Mouse (Mus musculus) lung, postnatal 10 days (tissue): Measurements from ENCODE around the gene Prss21.
A peak's percentile ranks its signal among the peaks of the same experiment; 100 is the strongest.

Source experiments
- DNase-seq: peaks from one replicate; pipeline ENCODE4 v3.0.0; 2021

Gene Prss21

GRCm38 (mm10) chr17:23867756-23868155 is at the start of gene Prss21:
TSS of gene Prss21 (plus strand) at chr17:23868056.
- no peak for DNase-seq

DNA sequence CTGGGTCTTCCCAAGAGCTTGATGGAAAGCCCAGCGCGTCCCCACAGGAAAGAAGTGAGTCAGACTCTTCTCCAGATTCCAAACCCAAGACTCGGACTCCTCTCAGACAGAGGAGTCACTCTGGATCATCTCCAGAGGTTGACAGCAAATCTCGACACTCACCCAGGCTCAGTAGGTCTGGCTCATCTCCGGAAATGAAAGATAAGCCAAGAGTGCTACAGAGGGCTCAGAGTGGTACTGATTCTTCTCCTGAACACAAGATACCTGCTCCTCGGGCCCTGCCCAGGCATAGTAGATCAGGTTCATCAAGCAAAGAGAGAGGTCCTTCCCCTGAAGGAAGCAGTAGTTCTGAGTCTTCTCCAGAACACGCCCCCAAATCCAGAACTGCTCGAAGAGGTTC is 49.3 kb upstream of the Prss21 start:
- DNase-seq: no peak

DNA sequence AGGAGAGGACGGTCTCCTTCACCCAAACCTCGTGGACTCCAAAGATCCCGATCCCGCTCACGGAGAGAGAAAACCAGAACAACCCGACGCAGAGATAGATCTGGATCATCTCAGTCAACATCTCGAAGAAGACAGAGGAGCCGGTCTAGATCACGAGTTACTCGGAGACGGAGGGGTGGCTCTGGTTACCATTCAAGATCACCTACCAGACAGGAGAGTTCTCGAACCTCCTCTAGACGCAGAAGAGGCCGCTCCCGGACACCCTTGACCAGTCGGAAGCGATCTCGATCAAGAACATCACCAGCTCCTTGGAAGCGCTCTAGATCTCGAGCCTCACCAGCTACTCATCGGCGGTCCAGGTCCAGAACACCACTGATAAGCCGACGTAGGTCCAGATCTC is 48.6 kb upstream of the Prss21 start:
- DNase-seq: no peak

GRCm38 (mm10) chr17:23820731-23821130 is 47.1 kb upstream of the Prss21 start:
- DNase-seq: no peak

- DNase-seq: no peak
Observed at GRCm38 (mm10) chr17:23822094-23822493, 45.8 kb upstream of the Prss21 start.

DNA sequence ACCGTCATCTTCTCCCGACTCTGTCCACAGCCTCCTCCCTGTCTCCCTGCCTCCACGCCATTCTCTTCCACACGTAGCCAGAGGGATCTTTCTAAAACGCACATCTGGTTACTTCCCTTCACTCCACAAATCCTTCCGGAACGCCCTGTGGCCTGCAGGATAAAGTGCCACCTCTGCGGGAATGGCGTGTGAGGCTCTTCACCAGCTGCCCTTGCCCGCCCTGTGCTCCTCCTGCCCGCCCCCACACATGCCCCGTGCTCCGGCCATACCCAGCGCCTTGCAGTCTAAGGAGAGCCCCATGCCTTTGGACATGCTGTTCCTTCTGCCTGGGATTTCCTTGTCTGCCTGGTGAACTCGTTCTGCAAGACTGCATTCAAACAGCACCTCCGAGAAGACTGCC is 44.8 kb upstream of the Prss21 start:
- no peak for DNase-seq

DNA sequence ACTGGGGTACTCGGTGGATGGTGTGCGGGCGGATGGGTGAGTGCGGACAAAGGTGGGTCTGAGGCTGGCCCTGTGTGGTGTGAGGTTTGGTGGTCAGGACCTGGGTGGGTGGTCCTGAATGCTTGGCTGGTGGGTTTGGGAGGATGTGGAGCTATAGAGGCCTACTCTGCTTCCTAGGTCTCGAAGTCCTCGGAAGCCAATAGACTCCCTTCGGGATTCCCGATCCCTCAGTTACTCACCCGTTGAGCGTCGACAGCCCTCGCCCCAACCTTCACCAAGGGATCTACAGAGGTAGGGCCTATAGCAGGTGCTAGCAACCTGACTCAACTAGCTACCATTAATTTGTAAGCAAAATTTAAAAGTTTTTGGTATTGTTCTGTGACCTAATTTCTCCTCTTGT is 44.2 kb upstream of the Prss21 start:
- no peak for DNase-seq

DNA sequence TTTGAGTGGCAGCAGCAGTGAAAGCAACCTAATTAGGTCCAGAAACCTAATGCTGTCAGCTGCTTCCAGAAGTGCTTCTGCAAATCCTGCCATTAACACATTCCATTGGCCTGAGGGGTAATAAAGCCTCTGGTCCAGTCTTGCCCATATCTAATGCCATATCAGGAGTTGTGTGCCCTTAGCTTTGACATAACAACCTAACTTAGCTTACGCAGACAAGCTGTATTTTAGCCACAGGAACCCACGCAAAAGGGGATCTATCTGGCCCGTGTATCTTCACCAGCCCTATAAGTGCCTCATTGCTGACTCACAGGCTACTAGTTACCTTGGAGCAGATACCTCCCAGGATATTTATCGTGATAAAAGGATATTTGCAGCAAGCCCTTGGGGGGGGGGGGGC is 42.3 kb upstream of the Prss21 start:
- no peak for DNase-seq

DNA sequence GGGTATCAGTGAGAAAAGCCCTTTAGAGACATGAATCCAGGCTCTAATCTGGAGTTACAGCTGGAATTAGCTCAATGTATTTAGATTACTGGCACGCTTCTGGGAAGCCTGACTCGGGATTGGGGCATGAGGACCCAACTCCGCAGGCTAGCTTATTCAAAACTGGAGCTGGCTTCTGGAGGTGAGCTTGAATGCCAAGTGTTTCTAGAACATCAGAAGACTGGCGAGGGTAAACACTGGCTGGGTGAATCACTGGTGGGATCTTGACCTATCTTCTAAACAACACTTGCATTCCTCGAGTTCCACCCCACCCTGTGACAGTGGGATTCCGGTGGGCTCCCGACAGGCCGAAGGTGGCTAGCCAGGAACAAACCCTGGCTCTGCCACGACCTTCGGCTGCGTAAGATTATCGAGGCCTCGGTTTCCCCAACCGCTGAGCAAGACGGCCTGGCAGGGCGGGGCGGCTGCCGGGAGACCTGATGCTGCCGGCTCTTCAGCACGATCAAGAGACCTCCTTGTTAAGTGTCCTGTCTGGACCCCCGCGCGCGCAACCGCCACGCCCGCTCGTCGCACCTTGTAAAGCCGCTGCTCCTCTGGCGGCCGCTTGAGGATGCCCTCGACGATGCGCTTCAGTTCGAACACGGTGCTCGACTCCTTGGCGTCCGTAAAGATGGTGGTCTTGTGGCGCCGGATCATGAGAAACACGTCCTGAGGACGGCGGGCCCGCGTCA is 39.4 kb upstream of the Prss21 start:
- peak; percentile 64 for DNase-seq

DNA sequence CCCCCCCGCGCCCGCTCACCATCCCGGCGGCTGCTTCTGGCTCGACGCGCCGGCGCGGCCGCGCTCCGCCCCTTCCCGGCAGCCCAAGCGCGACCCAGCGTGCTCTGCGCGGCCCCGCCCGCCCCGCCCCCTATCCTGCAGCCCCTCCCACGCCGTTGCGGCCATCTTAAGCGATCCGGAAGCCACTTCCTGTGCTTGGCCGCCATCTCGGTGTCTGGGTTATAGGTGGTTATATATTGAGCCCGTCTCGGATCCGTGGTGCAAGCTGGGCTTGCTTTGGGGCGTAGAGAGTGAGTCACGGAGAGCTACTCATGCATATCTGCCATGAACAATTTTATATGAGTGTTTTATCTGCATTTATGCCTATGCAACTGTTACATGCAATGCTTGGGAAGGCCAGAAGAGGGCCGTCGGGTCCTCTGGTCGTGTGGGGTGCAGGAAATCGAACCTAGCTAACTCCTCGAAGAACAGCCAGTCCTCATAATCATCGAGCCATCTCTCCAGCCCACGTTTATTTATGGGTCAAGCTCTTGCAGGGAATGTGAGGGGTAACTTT is 38.7 kb upstream of the Prss21 start, which contains the start of gene Elob:
Gene Elob (minus strand): TSS at position 73 of the 556 bp plus-strand sequence.
- DNase-seq: peak; percentile 88

DNA sequence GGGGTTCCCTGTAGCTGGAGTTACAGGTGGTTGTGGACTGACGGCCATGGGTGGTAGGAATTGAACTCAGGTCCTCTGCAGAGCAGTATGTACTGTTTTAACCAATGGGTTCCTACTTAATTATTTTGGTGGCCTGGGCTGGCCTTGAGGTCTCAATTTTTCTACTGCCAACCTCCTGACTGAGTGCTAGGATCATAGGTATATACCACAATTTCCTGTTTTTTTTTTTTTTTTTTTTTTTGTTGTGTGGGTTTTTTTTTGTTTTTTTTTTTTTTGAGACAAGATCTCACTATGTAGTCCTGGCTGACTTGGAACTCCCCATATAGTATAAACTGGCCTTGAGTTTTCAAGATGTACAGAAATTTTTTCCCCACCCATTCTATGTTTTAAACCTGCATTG is 36.7 kb upstream of the Prss21 start:
- no peak for DNase-seq

GRCm38 (mm10) chr17:23836006-23836575 is 31.8 kb upstream of the Prss21 start, which contains the start of gene Prss33:
TSS of gene Prss33 (minus strand) at chr17:23836056.
- no peak for DNase-seq

DNA sequence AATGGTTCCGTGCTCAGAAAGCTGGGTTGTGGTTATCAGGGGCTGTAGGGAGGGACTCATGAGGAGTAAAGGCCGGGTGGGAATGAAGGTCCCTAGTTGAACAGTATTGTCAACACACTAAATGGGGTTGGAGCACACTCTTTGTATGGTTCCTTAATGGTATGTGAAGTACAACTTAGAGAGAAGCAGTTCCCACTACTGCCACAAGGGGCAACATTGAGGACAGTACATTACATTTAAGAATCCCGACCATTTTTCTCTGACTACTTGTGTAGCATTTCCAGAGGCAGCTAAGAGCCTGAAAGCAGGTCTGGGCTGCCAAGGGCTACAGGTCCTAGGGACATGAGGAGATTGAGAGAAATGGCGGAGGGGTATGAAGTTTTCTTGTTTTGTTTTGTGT is 26.7 kb upstream of the Prss21 start:
- DNase-seq: peak; percentile 75

DNA sequence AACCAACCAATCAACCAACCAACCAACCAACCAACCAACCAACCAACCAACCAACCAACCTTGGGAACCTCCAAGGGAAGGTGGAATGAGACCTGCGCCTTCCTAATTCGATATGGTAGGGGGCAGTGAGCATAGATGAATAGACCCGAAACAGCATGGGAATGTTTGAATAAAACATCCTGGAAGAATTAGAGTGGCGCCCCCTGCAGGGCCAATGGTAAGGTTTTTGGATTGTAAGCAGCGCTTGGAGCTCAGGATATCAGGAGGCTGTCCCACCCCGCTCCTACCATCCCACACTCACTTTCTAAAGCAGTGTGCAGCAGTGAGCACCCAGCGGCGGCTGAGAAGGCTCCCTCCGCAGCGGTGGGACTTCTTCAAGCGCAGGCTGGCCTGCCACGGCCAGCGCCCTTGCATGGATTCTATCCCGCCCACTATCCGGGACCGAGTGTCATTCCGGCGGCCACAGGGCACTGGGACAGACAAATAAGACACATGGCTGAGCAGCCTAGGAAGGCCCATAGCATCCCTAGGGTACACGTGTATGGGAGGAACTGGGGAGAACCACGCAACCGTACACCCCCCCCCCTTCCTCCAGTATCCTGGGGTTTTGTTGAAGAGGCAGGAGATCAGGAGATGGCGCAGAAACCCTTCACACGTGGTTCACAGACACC is 24.6 kb upstream of the Prss21 start:
- no peak for DNase-seq

GRCm38 (mm10) chr17:23843812-23844273 is 24.0 kb upstream of the Prss21 start, which contains the start of the genes Prss32 and Prss41:
TSS of gene Prss32 (plus strand) at chr17:23843855.
TSS of gene Prss41 (minus strand) at chr17:23844172.
- DNase-seq: peak; percentile 71

DNA sequence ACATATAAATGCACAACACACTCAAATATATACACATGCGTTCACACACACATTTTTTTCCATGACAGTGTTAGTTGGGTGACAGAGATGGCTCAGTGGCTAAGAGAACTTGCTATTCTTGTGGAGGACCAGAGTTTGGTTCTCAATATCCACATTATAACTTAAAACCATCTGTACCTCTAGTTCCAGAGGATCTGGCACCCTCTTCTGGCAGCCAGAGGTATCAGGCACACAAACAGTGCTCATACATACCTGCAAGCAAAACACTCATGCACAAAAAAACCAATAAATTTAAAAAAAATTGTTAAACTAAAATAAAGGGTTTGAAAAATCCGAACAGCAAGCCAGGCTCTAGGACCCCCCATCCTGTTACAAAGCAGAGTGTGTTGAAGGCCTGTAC is 17.8 kb upstream of the Prss21 start:
- no peak for DNase-seq

DNA sequence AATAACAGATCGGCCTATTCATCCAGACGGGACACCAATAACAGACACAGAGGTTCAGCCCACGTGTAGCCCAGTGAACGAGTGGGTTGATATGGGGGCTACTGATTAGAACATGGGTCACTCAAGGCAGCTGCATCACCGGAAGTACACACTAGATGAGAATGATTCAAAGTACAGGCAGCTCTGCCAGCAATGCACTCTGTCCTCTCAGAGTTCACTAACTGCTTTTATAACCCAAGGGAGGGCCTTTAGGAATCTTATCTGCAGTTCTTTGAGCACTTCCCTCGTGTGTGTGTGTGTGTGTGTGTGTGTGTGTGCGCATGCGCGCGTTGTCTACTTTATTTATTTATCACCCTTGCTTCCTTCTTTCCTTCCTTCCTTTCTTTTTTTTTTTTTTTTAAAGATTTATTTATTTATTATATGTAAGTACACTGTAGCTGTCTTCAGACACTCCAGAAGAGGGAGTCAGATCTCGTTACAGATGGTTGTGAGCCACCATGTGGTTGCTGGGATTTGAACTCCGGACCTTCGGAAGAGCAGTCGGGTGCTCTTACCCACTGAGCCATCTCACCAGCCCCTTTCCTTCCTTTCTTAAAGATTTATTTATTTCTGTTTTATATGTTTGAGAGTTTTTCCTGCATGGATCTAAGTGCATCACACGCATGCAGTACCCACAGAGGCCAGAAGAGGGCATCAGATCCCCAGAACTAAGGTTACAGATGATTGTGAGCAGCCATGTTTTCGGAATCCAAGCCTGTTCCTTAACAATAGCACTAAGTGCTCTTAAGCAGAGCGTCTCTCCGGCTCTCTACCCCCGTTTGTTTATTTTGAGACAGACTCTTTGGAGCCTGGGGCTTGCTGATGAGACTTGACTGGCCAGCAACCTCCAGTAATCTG is 16.8 kb upstream of the Prss21 start:
- DNase-seq: peak; percentile 83

- DNase-seq: peak; percentile 75
Observed at GRCm38 (mm10) chr17:23853292-23853691, 14.6 kb upstream of the Prss21 start.

- no peak for DNase-seq
Observed at GRCm38 (mm10) chr17:23854229-23854765, 13.6 kb upstream of the Prss21 start.

DNA sequence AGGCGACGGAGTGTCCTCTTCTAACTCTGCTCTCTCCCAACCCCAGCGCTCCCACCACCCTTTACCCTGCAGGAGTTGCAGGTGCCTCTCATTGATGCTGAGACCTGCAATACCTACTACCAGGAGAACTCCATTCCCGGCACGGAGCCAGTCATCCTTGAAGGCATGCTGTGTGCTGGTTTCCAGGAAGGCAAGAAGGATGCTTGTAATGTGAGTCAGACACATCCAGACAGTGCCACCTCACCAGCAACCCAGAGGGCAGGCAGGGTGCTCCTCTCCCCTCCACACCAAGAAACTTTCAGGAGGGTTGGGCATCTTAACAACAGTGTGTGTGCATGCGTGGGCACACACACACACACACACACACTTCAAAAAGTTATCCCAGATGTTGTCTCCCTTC is 10.7 kb upstream of the Prss21 start:
- DNase-seq: no peak

DNA sequence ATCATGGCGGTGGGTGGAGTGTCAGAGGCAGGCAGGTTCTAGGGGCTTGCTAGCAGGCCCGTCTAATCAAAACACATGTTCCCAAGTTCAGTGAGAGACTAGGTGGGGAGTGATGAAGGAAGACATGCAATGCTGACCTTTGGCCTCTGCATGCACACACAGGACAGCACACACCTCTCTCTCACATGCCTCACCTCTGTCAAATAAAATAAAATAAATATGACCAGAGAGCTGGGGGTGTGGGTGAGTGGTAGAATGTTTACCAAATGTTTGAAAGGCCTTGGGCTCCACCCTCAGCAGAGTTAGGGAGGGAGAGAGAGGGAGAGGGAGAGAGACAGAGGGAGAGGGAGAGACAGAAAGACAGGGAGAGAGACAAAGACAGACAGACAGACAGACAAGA is 9.9 kb upstream of the Prss21 start:
- no peak for DNase-seq

DNA sequence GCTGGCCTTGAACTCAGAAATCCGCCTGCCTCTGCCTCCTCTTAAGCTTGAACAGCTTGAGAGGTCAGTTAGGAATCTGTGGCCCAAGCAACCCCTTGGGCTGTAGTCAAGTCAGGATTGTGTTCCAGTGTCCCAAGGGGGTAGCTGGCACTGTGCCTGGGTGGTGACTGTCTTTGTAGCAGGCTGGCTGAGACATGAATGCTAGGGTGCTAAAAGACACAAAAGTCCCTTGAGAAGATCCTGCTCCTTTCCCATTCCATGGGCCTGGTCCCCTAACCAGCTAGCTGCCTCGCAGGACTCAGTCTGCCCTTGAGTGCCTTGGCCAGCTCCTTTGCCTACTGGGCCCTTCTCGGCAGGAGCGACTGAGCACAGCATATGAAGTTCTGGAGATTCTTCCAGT is 4.9 kb upstream of the Prss21 start:
- no peak for DNase-seq
